Mouse (Mus musculus) v-Abl transformed pro-B cells (cell line): ENCODE data around the gene Polrmt.
"Not testable (repeated sequence)": the region's sequence is repeated elsewhere in the genome, so short reads cannot be mapped to it uniquely, and the experiment has no call there.

Source experiments
- in situ Hi-C, 2 experiments: fragments of 400-800 bp; cut with MboI; formaldehyde crosslinking; loops; one replicate each; pipeline ENCODE4 v1.15.1; 2025; ENCODE audit not compliant: unreplicated experiment in 2 of 2

Gene Polrmt

GRCm38 (mm10) chr10:79713163-79713562 lies 33.2 kb downstream of the Polrmt start:
- in situ Hi-C loops: no loop called here

GRCm38 (mm10) chr10:79712499-79713126 lies 33.8 kb downstream of the Polrmt start:
- in situ Hi-C loops: no loop called here

- in situ Hi-C loops: no loop called here
Observed at GRCm38 (mm10) chr10:79712029-79712428, 34.4 kb downstream of the Polrmt start.

GRCm38 (mm10) chr10:79709307-79709706 lies 37.1 kb downstream of the Polrmt start:
- in situ Hi-C loops: no loop called here

GRCm38 (mm10) chr10:79708668-79709067 lies 37.7 kb downstream of the Polrmt start:
- in situ Hi-C loops: no loop called here

GRCm38 (mm10) chr10:79707759-79708158 lies 38.6 kb downstream of the Polrmt start:
- in situ Hi-C loops: no loop called here

GRCm38 (mm10) chr10:79707162-79707561 lies 39.2 kb downstream of the Polrmt start:
- in situ Hi-C loops: no loop called here

- in situ Hi-C loops: no loop called here
Observed at GRCm38 (mm10) chr10:79706406-79707094, 39.8 kb downstream of the Polrmt start.

GRCm38 (mm10) chr10:79705951-79706350 lies 40.4 kb downstream of the Polrmt start:
- in situ Hi-C loops: no loop called here

- in situ Hi-C loops: no loop called here
Observed at GRCm38 (mm10) chr10:79704970-79705360, 41.4 kb downstream of the Polrmt start.

GRCm38 (mm10) chr10:79704065-79704969 lies 42.1 kb downstream of the Polrmt start, which contains the start of gene Bsg:
TSS of gene Bsg (plus strand) at chr10:79704491.
- in situ Hi-C loops: no loop called here

- in situ Hi-C loops: no loop called here
Observed at GRCm38 (mm10) chr10:79703541-79703940, 42.8 kb downstream of the Polrmt start.

- in situ Hi-C loops: not testable (repeated sequence)
Observed at GRCm38 (mm10) chr10:79702970-79703369, 43.4 kb downstream of the Polrmt start.

- in situ Hi-C loops: no loop called here
Observed at GRCm38 (mm10) chr10:79701443-79702129, 44.8 kb downstream of the Polrmt start.

GRCm38 (mm10) chr10:79700676-79701075 lies 45.7 kb downstream of the Polrmt start:
- in situ Hi-C loops: no loop called here

GRCm38 (mm10) chr10:79698459-79698858 lies 47.9 kb downstream of the Polrmt start:
- in situ Hi-C loops: loop anchor here in 1 of 2 experiments (10.0 to 25.0 kb wide), 2 partner anchors 86 to 1686 kb away; partner anchors contain the start of gene Pfkl

GRCm38 (mm10) chr10:79697916-79698315 lies 48.5 kb downstream of the Polrmt start:
- in situ Hi-C loops: loop anchor here in 1 of 2 experiments (10.0 to 25.0 kb wide), 2 partner anchors 87 to 1686 kb away; partner anchors contain the start of gene Pfkl

- in situ Hi-C loops: loop anchor here in 1 of 2 experiments (10.0 to 25.0 kb wide), 2 partner anchors 89 to 1684 kb away; partner anchors contain the start of gene Pfkl
Observed at GRCm38 (mm10) chr10:79696129-79696651, 50.2 kb downstream of the Polrmt start.

- in situ Hi-C loops: loop anchor here in 1 of 2 experiments (10.0 to 25.0 kb wide), 2 partner anchors 89 to 1683 kb away; partner anchors contain the start of gene Pfkl
Observed at GRCm38 (mm10) chr10:79695231-79696128, 50.9 kb downstream of the Polrmt start.
